Mouse (Mus musculus) spleen, postnatal 14 days (tissue): ENCODE results near the gene Hspa8.

Experiments used
- DNase-seq, 2 experiments: peaks; one replicate each; pipeline ENCODE4 v3.0.0; 2021 to 2022; ENCODE audit warnings: low spot score in 2 of 2

Gene Hspa8

GRCm38 (mm10) chr9:40808907-40809280 lies 8.1 kb downstream of the Hspa8 start:
- no peak for DNase-seq

GRCm38 (mm10) chr9:40811860-40812259 lies 11.1 kb downstream of the Hspa8 start:
- DNase-seq, result peak in 1 of 2 experiments; percentile 21

GRCm38 (mm10) chr9:40814060-40814459 lies 13.3 kb downstream of the Hspa8 start:
- DNase-seq, result no peak

- DNase-seq, result no peak
These were observed 16.7 kb downstream of the Hspa8 start for GRCm38 (mm10) chr9:40817325-40818028.

GRCm38 (mm10) chr9:40825601-40826000 lies 24.8 kb downstream of the Hspa8 start:
- no peak for DNase-seq

- no peak for DNase-seq
These were observed 26.6 kb downstream of the Hspa8 start for GRCm38 (mm10) chr9:40827366-40827765.

- DNase-seq, result peak; percentile 36 to 64
These were observed 33.8 kb downstream of the Hspa8 start for GRCm38 (mm10) chr9:40834569-40834968.

- DNase-seq, result no peak
These were observed 35.9 kb downstream of the Hspa8 start for GRCm38 (mm10) chr9:40836681-40837080.

- no peak for DNase-seq
These were observed 38.9 kb downstream of the Hspa8 start for GRCm38 (mm10) chr9:40839662-40840061.

GRCm38 (mm10) chr9:40851515-40851914 lies 50.7 kb downstream of the Hspa8 start:
- DNase-seq, result no peak

- no peak for DNase-seq
These were observed 57.8 kb downstream of the Hspa8 start for GRCm38 (mm10) chr9:40858461-40859160.

GRCm38 (mm10) chr9:40859196-40859595 lies 58.4 kb downstream of the Hspa8 start:
- no peak for DNase-seq
